Mouse (Mus musculus): ENCODE results near the gene Pip4k2b.

Gene Pip4k2b

DNA sequence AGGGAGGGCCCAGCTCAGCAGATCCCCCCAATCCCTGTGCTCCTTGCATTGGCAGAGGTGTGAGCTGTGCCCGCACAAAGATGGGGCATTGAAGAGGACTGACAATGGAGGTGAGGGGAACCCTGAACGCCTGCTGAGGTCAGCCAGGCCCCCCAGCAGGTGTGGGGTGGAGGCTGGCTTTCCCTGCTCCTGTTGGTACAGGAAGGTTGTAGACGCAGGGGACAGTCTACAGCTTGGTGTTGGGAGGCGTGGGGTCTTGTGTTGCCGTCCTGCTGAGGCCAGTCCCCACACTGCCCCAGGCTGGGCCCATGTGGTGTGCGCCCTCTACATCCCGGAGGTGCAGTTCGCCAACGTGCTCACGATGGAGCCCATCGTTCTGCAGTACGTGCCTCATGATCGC, 79.1 kb downstream of the Pip4k2b start:
- no peak for DNase-seq

Measured in right cerebral cortex, postnatal 25 days (tissue).